Mouse (Mus musculus) myocyte (in vitro differentiated cells): ENCODE measurements at regions not wholly inside any gene's neighbourhood (a gene's known extent, or its start where the extent isn't known, plus 50 kb on each side); places are given as distances from the start of the nearest gene placed in this dataset.

ENCODE experiments used
- E2F4 ChIP-seq: IDR thresholded peaks from one replicate; pipeline ENCODE4 v1.6.1; 2011; ENCODE audit warnings: mild to moderate bottlenecking, control low read depth, moderate library complexity; ENCODE audit not compliant: insufficient read depth
- MAX ChIP-seq: IDR thresholded peaks from one replicate; pipeline ENCODE4 v1.6.1; 2011; ENCODE audit warnings: low read depth, mild to moderate bottlenecking, control low read depth
- POLR2A ChIP-seq: IDR thresholded peaks from one replicate; pipeline ENCODE4 v1.6.1; 2011; ENCODE audit warnings: low read depth, mild to moderate bottlenecking, control low read depth, moderate library complexity; ENCODE audit not compliant: insufficient read length
- POLR2AphosphoS2 ChIP-seq: IDR thresholded peaks from one replicate; pipeline ENCODE4 v1.6.1; 2011; ENCODE audit warnings: low read depth, control low read depth; ENCODE audit not compliant: insufficient read length
- REST ChIP-seq: IDR thresholded peaks from one replicate; pipeline ENCODE4 v1.6.1; 2011; ENCODE audit warnings: mild to moderate bottlenecking, control low read depth, moderate library complexity; ENCODE audit not compliant: insufficient read depth, insufficient read length
- TCF12 ChIP-seq: IDR thresholded peaks from one replicate; pipeline ENCODE4 v1.6.1; 2011; ENCODE audit warnings: mild to moderate bottlenecking, control low read depth; ENCODE audit not compliant: poor library complexity, insufficient read depth, severe bottlenecking

DNA sequence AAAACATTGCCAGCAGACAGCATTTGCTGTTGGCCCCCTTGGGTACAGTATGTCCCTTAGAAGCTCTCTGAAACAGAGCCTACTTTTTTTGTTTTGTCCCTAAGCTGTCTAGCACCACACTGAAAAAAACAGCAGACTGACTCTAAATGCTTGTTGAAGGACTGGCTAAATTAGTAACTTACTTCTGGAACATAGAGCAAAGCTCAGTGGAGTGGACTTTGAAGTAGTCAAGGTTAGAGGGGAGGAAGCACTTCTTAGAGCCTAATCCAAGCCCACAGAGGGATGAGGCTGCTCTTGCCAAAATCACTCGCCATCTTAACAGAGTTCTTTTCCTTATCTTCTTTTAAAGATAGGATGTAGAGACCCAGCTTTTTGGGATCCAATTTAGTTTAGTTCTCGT is 188.4 kb upstream of the Nhs start:
- TF ChIP-seq E2F4 (no peak), TCF12 (no peak), POLR2A (no peak), MAX (no peak), REST (no peak), POLR2AphosphoS2 (no peak)
